Mouse (Mus musculus) liver, embryonic 16.5 days (tissue): Measurements from ENCODE around the gene Dstn. TPM values are rescaled to one million over a fixed set of nuclear protein-coding genes. Genes with fewer than 3 reads are reported as not detected.

ENCODE experiments used
- ATAC-seq: fragments of 200-750 bp; cut with Nextera tagmentation; 2 replicates; pipeline ENCODE4 v1.8.0; 2017; ENCODE audit warnings: low read depth, mild to moderate bottlenecking, moderate number of reproducible peaks, moderate library complexity
- H3K27ac ChIP-seq: fragments of 300-500 bp; sonication (generic); 2 replicates; pipeline ENCODE4 v1.5.1; 2014; ENCODE audit warnings: mild to moderate bottlenecking, low read length
- H3K27me3 ChIP-seq: fragments of 300-500 bp; sonication (generic); 2 replicates; pipeline ENCODE4 v1.6.1; 2014; ENCODE audit warnings: low read depth, low read length, mixed read lengths; ENCODE audit not compliant: control insufficient read depth, insufficient read depth
- H3K36me3 ChIP-seq: fragments of 300-500 bp; sonication (generic); 2 replicates; pipeline ENCODE4 v1.6.1; 2014; ENCODE audit warnings: mild to moderate bottlenecking; ENCODE audit not compliant: control insufficient read depth, insufficient read depth
- H3K4me1 ChIP-seq: fragments of 300-500 bp; sonication (generic); 2 replicates; pipeline ENCODE4 v1.6.1; 2014; ENCODE audit warnings: low read depth, low read length, mixed read lengths; ENCODE audit not compliant: control insufficient read depth
- H3K4me2 ChIP-seq: fragments of 300-500 bp; sonication (generic); 2 replicates; pipeline ENCODE4 v1.6.1; 2014; ENCODE audit warnings: low read depth, low read length, mixed read lengths
- H3K4me3 ChIP-seq: fragments of 300-500 bp; sonication (generic); 2 replicates; pipeline ENCODE4 v1.5.1; 2014; ENCODE audit warnings: low read depth, mild to moderate bottlenecking, low read length
- H3K9ac ChIP-seq: fragments of 300-500 bp; sonication (generic); 2 replicates; pipeline ENCODE4 v1.6.1; 2014; ENCODE audit warnings: low read depth, low read length
- H3K9me3 ChIP-seq: fragments of 300-500 bp; sonication (generic); replicated peaks from 2 replicates; pipeline ENCODE4 v1.6.1; 2016; ENCODE audit warnings: low read length; ENCODE audit not compliant: control insufficient read depth
- WGBS: fragments of 180-500 bp; shearing (Covaris S2); extraction: QIAGEN DNeasy Blood & Tissue Kit; methylation state at CpG from one replicate; pipeline ENCODE4 v1.1.7; 2014; ENCODE audit not compliant: insufficient replicate concordance; 5-methylcytosine and 5-hydroxymethylcytosine counted together
- polyA plus RNA-seq: library from polyadenylated mRNA; unstranded; fragments of >200 nt; fragmentation: Nextera tagmentation; extraction: Ambion mirVana; gene quantifications from 2 replicates; pipeline ENCODE4 v1.2.1, GENCODE M21; 2015

The Dstn gene
- polyA plus RNA-seq, 1 experiment from 2014 or later, result 137 TPM

DNA sequence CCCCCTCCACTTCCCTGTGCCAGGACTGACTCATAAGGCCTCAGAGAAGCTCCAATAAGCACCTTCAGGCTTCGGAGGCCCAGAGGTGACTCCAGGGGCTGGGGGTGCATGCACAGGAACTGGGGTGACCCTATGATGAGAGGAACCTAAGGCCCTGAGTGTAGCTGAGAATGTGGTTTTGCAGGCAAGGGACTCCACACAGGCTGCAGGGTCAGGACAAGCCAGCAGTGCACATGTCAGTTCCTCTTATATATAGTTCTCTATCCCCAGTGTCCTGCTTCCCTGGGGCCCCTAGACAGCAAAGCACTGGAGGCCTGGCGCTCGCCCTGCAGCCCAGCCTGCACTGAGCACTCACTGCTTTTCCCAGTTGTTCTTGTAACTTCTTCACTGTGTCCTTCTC, 32.9 kb downstream of the Dstn start:
- no peaks in the 10 kb centered on the region for H3K27me3 ChIP-seq
- H3K4me2 ChIP-seq, result no peak overlapping the region
- H3K27ac ChIP-seq, result no peak overlapping the region
- H3K4me3 ChIP-seq, result no peak overlapping the region
- H3K36me3 ChIP-seq, result peaks cover 52% of the 10 kb centered on the region
- H3K4me1 ChIP-seq, result no peaks in the 10 kb centered on the region; the same call in 1 of the 2 replicates
- no peaks in the 10 kb centered on the region for H3K9me3 ChIP-seq
- 64% methylated on average over 3 of the region's 3 CpGs for WGBS
- H3K9ac ChIP-seq, result no peak overlapping the region
- ATAC-seq, result peak; percentile 12; the same call in 1 of the 2 replicates

DNA sequence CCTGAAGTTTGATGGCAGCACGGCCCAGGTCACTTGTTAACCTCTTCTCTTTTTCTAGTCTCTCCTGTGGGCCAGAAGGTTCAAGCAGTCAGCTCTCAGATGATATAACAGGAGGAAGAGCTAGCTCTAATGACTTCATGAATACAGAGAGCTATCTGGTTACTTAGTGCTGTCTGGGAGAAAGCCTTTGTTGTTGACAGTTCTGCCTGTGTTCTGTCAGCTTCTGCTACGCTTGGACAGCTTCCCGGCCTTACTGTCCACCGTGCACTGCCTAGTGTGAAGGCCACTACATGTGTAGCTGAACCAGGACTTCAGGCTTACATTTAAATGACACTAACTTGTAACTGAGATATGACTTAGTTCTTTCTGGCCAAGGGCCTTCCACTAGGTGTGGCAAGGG, 33.3 kb downstream of the Dstn start:
- Histone ChIP-seq H3K27me3 (no peaks in the 10 kb centered on the region), H3K9me3 (no peaks in the 10 kb centered on the region), H3K9ac (no peak overlapping the region), H3K4me2 (no peak overlapping the region), H3K4me1 (no peaks in the 10 kb centered on the region; the same call in 1 of the 2 replicates), H3K4me3 (no peak overlapping the region), H3K27ac (no peak overlapping the region), H3K36me3 (peaks cover 54% of the 10 kb centered on the region)
- no peak for ATAC-seq
- WGBS, result 74% methylated on average over 4 of the region's 4 CpGs

DNA sequence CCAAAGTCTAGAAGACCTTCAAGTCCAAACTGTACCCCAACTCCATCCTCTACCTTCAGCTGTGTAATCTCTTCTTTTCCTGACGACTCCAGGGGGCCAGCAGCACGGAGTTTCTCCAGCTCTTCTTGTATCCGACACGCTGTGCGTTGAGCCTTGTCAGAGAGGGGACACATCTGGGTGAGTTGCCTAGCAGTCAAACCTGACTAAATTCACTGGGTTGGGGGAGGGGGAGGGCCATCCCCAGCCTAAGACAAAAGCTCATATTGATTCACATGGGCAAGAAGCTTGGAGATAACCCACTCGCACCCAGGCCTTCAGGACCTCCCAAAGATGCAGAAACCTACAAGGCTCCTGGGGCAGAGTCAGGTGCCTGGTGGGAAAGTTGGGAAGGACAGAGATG, 34.1 kb downstream of the Dstn start:
- Histone ChIP-seq H3K4me1 (no peaks in the 10 kb centered on the region; the same call in 1 of the 2 replicates), H3K4me2 (no peak overlapping the region), H3K4me3 (no peak overlapping the region), H3K9me3 (no peaks in the 10 kb centered on the region), H3K27ac (no peak overlapping the region), H3K36me3 (peaks cover 57% of the 10 kb centered on the region), H3K9ac (no peak overlapping the region), H3K27me3 (no peaks in the 10 kb centered on the region)
- 83% methylated on average over 6 of the region's 6 CpGs for WGBS
- ATAC-seq, result no peak

DNA sequence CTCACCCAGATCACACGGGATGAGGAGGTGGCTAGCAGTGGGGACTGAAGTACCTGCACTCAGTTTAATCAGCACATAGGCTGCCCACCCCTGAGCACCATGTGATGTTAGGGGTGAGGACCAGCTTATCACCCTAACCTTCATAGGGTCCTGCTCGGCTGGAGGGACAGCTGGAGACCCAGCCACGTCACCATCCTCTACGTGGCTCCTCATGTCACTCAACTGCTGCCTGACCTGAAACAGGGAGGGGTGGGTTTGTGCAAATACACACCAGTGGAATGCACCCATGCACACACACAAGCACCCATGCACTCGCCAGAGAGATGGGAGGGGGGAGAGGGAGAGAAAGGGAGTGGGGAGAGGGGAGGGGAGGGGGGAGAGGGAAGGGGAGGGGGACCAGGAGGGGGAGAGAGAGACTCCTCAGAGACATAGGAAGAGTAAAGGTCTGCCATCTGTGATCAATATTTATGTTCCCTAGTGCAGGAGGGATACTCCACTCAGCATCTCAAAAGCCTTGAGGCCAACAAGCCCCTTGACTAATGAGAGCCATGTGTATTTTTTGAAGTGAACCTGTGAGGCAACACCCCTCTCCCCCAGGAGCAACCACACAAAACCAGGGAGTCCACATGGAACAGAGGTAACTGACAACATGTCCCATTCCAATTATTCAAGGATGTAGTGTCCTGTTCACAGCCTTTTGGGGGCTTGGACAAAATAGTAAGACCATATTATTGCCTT, 35.3 kb downstream of the Dstn start:
- Histone ChIP-seq H3K4me3 (no peak overlapping the region), H3K27ac (no peak overlapping the region), H3K9me3 (no peaks in the 10 kb centered on the region), H3K27me3 (no peaks in the 10 kb centered on the region), H3K4me2 (no peak overlapping the region), H3K9ac (no peak overlapping the region), H3K4me1 (no peaks in the 10 kb centered on the region; the same call in 1 of the 2 replicates), H3K36me3 (peaks cover 58% of the 10 kb centered on the region)
- 68% methylated on average over 5 of the region's 5 CpGs for WGBS
- ATAC-seq, result no peak

DNA sequence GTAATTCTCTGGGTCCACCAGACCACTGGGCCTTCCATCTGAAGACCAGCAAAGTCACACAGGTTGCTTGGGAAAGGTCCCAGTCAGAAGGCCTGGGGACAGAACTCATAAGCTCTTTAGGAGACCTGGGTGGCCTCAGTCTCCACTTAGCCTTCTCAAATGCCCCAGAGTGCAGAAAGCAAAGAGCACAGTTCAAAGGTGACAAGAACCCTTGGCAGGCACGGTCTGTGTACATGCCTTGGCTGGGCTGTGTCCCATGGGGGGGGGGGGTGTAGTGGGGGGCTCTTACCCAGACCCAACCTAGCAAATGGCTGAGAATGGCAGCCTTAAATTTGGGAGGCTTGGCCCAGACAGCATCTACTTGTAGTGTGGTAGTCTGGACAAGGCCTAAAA, 35.9 kb downstream of the Dstn start:
- WGBS, result 67% methylated on average over 1 of the region's 1 CpGs
- H3K27ac ChIP-seq, result no peak overlapping the region
- peaks cover 62% of the 10 kb centered on the region for H3K36me3 ChIP-seq
- no peak for ATAC-seq
- no peaks in the 10 kb centered on the region for H3K27me3 ChIP-seq
- no peaks in the 10 kb centered on the region for H3K9me3 ChIP-seq
- H3K4me2 ChIP-seq, result no peak overlapping the region
- H3K4me1 ChIP-seq, result no peaks in the 10 kb centered on the region; the same call in 1 of the 2 replicates
- H3K4me3 ChIP-seq, result no peak overlapping the region
- no peak overlapping the region for H3K9ac ChIP-seq

DNA sequence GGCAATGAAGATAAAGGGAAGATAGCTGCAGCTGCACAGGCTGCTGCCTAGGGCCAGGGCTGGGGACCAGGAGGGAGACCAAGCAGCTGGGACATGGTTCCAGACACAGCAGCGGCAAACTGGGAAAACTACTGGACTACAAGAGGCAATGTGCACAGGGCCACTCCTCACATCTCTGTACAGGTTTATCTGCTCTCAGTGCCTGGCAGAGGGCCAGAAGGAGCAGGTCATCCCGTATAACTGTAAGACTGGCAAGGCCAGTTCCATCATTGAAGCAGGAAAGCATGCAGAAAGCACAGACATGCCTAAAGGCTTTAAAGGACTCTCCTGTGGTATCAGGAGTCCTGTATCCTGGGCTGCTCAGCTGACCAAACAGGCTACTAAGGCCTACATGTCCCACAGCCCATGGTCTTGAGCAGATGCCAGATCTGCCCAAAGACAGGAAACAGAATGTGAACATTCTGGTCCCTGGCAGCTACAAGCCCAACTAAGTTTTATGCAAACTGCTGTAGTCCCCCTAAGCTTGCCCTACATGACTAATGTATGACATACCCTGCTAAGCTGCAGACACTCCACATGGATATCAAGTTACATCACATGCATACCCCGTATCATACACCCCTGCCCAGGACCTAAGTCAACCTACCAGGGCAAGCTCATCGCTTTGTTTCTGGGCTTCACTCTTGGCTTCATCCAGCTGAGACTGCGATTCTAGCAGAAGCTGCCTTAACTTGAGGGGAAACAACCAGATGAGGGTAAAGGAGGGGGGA, 36.6 kb downstream of the Dstn start:
- Histone ChIP-seq H3K4me3 (no peak overlapping the region), H3K9me3 (no peaks in the 10 kb centered on the region), H3K4me1 (no peaks in the 10 kb centered on the region; the same call in 1 of the 2 replicates), H3K27me3 (no peaks in the 10 kb centered on the region), H3K4me2 (no peak overlapping the region), H3K9ac (no peak overlapping the region), H3K36me3 (peaks cover 62% of the 10 kb centered on the region), H3K27ac (no peak overlapping the region)
- ATAC-seq, result no peak
- WGBS, result 72% methylated on average over 5 of the region's 5 CpGs

DNA sequence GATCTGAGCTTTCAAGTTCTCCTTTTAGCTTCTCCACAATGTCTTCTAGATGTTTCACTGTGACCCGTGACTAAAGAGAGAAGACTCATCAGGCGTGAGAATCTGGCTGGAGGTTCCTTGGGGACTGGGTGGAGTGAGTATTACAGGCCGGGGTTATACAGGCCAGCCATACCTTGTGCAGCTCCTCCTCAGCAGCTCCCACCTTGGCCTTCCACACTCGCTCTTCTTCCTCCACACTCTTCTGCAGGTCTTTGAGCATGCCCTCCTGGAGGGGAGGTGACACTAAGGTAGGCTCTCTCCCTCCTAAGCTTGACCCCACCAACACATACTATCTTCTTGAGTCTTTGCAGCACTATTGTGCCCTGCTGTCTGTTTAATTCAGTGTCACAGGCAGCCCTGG, 38.8 kb downstream of the Dstn start:
- Histone ChIP-seq H3K9me3 (no peaks in the 10 kb centered on the region), H3K4me2 (no peak overlapping the region), H3K4me3 (no peak overlapping the region), H3K27me3 (no peaks in the 10 kb centered on the region), H3K27ac (no peak overlapping the region), H3K36me3 (peaks cover 66% of the 10 kb centered on the region), H3K9ac (no peak overlapping the region), H3K4me1 (no peaks in the 10 kb centered on the region; the same call in 1 of the 2 replicates)
- ATAC-seq, result no peak
- 70% methylated on average over 4 of the region's 4 CpGs for WGBS

DNA sequence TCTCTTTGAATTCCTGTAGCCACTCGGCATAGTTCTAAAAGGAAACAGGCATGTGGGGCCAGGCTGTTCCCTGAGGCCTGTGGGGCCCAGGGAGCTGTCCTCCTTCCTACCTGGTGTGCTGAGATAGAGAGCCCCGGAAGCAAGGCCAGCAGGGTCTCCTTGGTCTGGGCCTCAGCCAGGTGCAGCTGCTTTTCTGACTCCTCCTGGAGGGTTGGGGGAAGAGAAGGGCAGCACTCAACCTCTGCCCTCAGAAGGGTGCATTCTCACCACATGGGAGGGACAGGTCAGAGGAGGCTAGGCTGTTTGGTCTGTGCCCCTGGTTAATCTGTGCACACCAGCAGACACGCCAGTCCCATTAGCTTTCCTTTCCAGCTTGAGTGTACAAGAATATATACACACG, 39.9 kb downstream of the Dstn start:
- ATAC-seq, result no peak
- Histone ChIP-seq H3K36me3 (peaks cover 64% of the 10 kb centered on the region), H3K4me1 (no peaks in the 10 kb centered on the region; the same call in 1 of the 2 replicates), H3K27ac (no peak overlapping the region), H3K4me3 (no peak overlapping the region), H3K27me3 (no peaks in the 10 kb centered on the region), H3K9ac (no peak overlapping the region), H3K9me3 (no peaks in the 10 kb centered on the region), H3K4me2 (no peak overlapping the region)
- WGBS, result 70% methylated on average over 4 of the region's 4 CpGs

DNA sequence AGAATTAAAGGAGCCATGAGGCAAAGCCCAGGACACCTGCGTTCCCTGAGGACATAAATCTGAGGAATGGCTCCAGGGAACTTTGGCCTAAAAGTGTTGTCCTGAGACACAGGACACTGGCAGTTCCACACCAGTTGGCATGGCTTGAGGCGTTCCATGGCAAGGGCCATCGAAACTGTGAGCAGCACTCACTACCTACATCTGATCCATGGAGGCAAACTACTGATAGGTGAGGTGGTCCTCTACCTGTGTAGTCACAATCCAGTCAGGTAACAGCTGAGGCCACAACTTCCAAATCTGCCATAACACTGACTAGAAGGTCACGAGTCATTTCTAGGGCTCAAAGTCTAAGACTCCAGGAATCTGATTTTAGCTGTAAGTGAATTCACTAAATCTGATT, 40.6 kb downstream of the Dstn start:
- no peak overlapping the region for H3K4me3 ChIP-seq
- H3K4me2 ChIP-seq, result no peak overlapping the region
- no peak for ATAC-seq
- no peaks in the 10 kb centered on the region; the same call in 1 of the 2 replicates for H3K4me1 ChIP-seq
- WGBS, result 81% methylated on average over 4 of the region's 4 CpGs
- no peak overlapping the region for H3K9ac ChIP-seq
- no peaks in the 10 kb centered on the region for H3K9me3 ChIP-seq
- peaks cover 63% of the 10 kb centered on the region for H3K36me3 ChIP-seq
- H3K27me3 ChIP-seq, result no peaks in the 10 kb centered on the region
- H3K27ac ChIP-seq, result no peak overlapping the region
